Mouse (Mus musculus) liver, postnatal 0 days (tissue): ENCODE measurements around the gene Lsm6.

Source experiments
- CTCF ChIP-seq: sonication (generic); IDR thresholded peaks from 2 replicates; pipeline ENCODE4 v1.5.1; 2016; ENCODE audit warnings: antibody characterized with exemption, low read depth
- EP300 ChIP-seq: IDR thresholded peaks from 2 replicates; pipeline ENCODE4 v1.6.1; 2016; ENCODE audit warnings: antibody characterized with exemption, low read depth, mild to moderate bottlenecking

DNA sequence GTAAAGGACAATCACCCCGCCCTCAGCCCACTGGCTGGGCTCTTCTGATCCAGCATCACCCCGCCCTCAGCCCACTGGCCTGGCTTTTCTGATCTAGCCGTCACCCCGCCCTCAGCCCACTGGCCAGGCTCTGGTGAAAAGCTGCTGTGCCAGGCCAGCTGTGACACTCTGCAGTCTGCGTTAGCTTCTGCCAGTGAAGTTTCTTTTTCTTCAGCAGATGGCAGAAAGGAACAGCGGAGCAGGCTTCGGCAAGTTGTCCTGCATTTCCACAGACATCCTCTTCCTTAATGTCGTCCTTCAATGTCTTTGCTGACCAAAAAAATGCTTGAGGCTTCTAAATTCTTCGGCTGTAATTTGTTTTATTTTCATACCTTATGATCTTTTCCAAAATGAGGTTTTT is 41.1 kb upstream of the Lsm6 start:
- no peak for TF ChIP-seq CTCF
- no peak for TF ChIP-seq EP300
